Mouse (Mus musculus) erythroblast, embryonic 14.5 days (primary cell): ENCODE measurements around the gene Elavl2. TPM values are rescaled to one million over a fixed set of nuclear protein-coding genes. Genes with fewer than 3 reads are reported as not detected.

Source experiments
- H3K27me3 ChIP-seq: 2 replicates; pipeline ENCODE4 v1.6.1; 2012; ENCODE audit warnings: inconsistent platforms; ENCODE audit not compliant: control insufficient read depth
- H3K36me3 ChIP-seq: 2 replicates; pipeline ENCODE4 v1.6.1; 2012; ENCODE audit warnings: mild to moderate bottlenecking, inconsistent platforms; ENCODE audit not compliant: control insufficient read depth
- H3K4me1 ChIP-seq: 2 replicates; pipeline ENCODE4 v1.6.1; 2012; ENCODE audit warnings: inconsistent platforms; ENCODE audit not compliant: control insufficient read depth
- H3K4me3 ChIP-seq: replicated peaks from 2 replicates; pipeline ENCODE3; 2012; ENCODE audit warnings: moderate library complexity, mild to moderate bottlenecking, inconsistent platforms
- H3K9me3 ChIP-seq: 2 replicates; pipeline ENCODE4 v1.6.1; 2012; ENCODE audit warnings: low read length, inconsistent platforms, mixed read lengths; ENCODE audit not compliant: control insufficient read depth
- GATA1 ChIP-seq: IDR thresholded peaks from 2 replicates; pipeline ENCODE4 v1.6.1; 2012; ENCODE audit warnings: low read length, inconsistent platforms, mixed read lengths
- TAL1 ChIP-seq: IDR thresholded peaks from 3 replicates; pipeline ENCODE4 v1.6.1; 2012; ENCODE audit warnings: low read length, inconsistent platforms, mixed read lengths
- polyA plus RNA-seq: library from polyadenylated mRNA; stranded (reverse); fragments of >175 nt; gene quantifications from 2 replicates; pipeline ENCODE4 v1.2.3, GENCODE M21; 2012

The Elavl2 gene
- polyA plus RNA-seq, 1 experiment: not detected

DNA sequence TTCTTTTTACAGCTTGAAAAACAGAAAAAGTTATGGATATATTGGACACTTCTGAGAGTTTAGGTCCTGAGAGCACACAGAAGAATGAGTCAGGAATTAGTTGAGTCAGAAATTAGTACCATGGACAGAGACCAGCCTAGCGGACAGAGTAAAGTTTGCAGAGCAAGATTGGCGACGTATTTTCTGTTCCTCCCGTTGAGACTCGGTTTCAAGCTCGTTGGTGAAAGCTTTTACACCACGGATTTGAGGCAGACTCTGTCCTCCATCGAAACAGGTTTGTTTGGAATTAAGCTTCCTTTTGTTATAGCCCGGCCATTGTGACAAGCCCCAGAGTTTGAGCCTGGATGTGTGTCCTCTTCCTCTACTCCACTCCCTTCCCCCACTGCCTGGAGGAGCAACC, 21.0 kb downstream of the Elavl2 start:
- no peaks in the 10 kb centered on the region for H3K9me3 ChIP-seq
- TF ChIP-seq TAL1 (no peak), GATA1 (no peak)

DNA sequence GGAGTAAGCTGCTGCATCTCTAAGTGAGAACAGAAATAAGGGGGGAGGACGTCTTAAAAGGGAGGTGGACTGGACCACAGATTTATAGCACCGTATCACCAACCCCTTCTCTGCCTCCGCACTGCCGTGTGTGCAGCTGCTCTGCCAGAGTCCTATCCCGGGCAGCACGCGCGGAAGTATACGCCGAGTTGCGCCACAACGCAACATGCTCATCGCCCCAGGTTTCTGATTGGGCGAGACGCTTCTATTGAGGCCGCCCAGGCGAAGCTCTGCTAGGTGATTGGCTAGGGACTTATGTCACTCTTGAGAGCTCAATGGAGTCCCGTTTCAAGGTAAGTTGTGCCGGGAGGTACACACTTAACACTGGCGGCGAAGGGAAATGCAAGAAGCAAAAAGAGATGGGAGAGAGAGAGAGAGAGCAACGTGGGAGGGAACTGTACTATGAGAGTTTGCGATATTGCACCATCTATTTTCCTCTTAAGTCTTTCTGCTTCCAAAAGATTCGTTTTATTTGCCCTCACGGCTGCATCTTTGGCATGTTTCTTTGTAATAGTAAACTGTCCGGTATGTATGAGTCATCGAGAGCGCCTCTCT, 24.2 kb downstream of the Elavl2 start:
- TF ChIP-seq TAL1 (no peak), GATA1 (no peak)

More for the DNA sequence above, 21.0 kb downstream of the Elavl2 start:
- Histone ChIP-seq H3K4me3 (no peak overlapping the region), H3K36me3 (no peaks in the 10 kb centered on the region), H3K27me3 (peaks cover 45% of the 10 kb centered on the region), H3K4me1 (peaks cover 2% of the 10 kb centered on the region)

DNA sequence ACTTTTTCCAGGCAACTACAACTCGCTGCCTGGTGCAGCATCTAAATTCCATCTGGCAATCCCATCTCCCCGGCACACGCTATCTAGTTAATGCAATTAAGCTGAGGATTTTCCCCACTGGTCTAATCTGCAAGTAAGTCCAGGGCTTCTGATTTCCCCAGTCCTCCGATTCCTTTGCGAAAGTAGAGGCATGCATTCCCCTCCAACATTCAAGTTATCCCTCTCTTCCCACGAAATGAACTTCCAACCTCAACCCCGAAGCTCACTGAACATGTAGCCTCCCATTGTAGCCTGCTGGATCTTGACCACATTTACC, 25.3 kb downstream of the Elavl2 start:
- H3K27me3 ChIP-seq: peaks cover 73% of the 10 kb centered on the region
- H3K9me3 ChIP-seq: no peaks in the 10 kb centered on the region; the same call in 1 of the 2 replicates
- H3K4me3 ChIP-seq: no peak overlapping the region
- H3K36me3 ChIP-seq: no peaks in the 10 kb centered on the region
- TF ChIP-seq TAL1 (no peak), GATA1 (no peak)
- H3K4me1 ChIP-seq: peaks cover 6% of the 10 kb centered on the region

More for the DNA sequence above, 24.2 kb downstream of the Elavl2 start:
- no peaks in the 10 kb centered on the region; the same call in 1 of the 2 replicates for H3K9me3 ChIP-seq
- peak overlapping the region; percentile 35 for H3K4me3 ChIP-seq
- peaks cover 4% of the 10 kb centered on the region for H3K4me1 ChIP-seq
- peaks cover 72% of the 10 kb centered on the region for H3K27me3 ChIP-seq
- H3K36me3 ChIP-seq: no peaks in the 10 kb centered on the region

DNA sequence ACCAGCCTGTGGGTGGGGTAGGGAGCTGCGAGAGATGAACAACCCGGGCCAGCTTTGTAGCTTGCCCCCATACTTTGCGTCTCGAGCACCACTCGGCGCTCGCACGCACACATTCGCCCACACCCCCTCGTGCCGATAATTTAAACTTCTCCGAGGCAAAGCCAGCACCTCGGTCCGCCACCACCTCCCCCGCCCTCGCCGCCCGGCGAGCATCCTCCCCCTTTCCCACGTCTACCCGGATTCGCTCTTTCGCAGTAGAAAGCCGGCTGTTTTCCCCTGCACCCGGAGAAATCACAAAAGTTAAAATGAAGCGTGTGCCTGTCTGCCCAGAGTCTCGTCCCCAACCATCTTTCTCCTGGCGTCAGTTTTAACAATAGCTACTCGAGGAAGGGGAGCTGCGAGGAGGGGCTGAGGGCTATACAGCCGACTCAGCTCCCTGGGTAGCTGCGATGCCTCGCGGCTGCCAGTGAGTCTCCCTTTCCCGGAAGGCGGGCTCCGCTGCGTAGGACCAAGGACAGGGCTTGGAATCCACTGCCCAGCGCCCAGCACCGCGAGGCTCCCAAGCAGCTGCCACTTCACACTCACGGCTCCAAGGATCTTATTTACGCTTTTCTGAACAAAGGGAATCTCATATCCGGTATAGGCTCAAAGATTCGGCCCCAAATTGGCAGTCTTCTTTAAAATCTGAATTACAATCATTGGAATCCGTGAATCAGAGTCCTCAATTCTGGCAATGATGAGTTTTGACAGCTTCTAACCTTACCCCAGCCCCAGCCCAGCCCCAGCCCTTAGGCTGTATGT, 25.8 kb downstream of the Elavl2 start:
- H3K9me3 ChIP-seq: no peaks in the 10 kb centered on the region; the same call in 1 of the 2 replicates
- no peak overlapping the region for H3K4me3 ChIP-seq
- no peak for TF ChIP-seq TAL1
- TF ChIP-seq GATA1: no peak
- peaks cover 6% of the 10 kb centered on the region for H3K4me1 ChIP-seq
- H3K27me3 ChIP-seq: peaks cover 74% of the 10 kb centered on the region
- no peaks in the 10 kb centered on the region for H3K36me3 ChIP-seq

- H3K4me1 ChIP-seq: peaks cover 6% of the 10 kb centered on the region
- H3K36me3 ChIP-seq: no peaks in the 10 kb centered on the region
- no peaks in the 10 kb centered on the region; the same call in 1 of the 2 replicates for H3K9me3 ChIP-seq
- H3K4me3 ChIP-seq: no peak overlapping the region
- peaks cover 71% of the 10 kb centered on the region for H3K27me3 ChIP-seq
- no peak for TF ChIP-seq GATA1
- no peak for TF ChIP-seq TAL1
Observed at GRCm38 (mm10) chr4:91372844-91373243, 27.7 kb downstream of the Elavl2 start.

GRCm38 (mm10) chr4:91371819-91372215, 28.8 kb downstream of the Elavl2 start:
- H3K9me3 ChIP-seq: no peaks in the 10 kb centered on the region; the same call in 1 of the 2 replicates
- TF ChIP-seq TAL1: no peak
- TF ChIP-seq GATA1: no peak
- H3K36me3 ChIP-seq: no peaks in the 10 kb centered on the region
- peaks cover 6% of the 10 kb centered on the region for H3K4me1 ChIP-seq
- H3K4me3 ChIP-seq: no peak overlapping the region
- peaks cover 71% of the 10 kb centered on the region for H3K27me3 ChIP-seq

DNA sequence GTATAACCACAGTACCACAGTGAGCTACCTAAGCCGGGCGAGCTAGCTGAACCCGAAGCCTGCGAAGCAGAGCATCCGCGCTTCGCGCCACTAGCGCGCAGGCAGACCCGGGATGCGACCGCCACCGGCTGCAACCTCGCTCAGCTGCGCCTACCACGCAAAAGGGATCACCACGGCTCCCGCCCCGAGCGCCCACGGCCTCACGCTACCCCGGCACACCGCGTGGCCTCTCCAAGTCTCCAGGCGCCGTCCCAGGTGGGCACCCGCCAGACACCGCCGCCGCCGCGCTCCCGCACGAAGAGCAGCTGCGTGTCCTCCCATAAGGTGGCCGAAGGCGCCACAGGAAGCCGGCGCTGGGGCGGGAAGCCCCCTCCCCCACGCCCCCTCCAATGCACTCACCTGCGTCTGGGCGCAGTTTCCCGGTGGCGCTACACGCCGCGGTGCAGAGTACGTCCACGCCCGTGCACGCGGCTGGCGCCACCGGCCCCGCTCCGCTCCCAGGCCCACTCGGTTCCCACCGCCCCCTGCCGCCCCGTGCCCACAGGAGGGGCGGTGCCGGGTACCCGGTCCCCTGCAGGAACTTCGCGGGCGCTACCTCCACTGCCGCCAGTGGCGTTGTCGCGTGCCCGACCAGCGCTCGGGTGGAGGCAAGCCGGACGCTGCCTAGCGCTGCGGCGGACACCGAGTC, 29.3 kb downstream of the Elavl2 start:
- Histone ChIP-seq H3K9me3 (no peaks in the 10 kb centered on the region; the same call in 1 of the 2 replicates), H3K4me3 (peak overlapping the region; percentile 22), H3K4me1 (peaks cover 5% of the 10 kb centered on the region), H3K36me3 (no peaks in the 10 kb centered on the region), H3K27me3 (peaks cover 65% of the 10 kb centered on the region)
- TF ChIP-seq GATA1 (no peak), TAL1 (no peak)

- H3K9me3 ChIP-seq: no peaks in the 10 kb centered on the region
- peaks cover 5% of the 10 kb centered on the region for H3K27me3 ChIP-seq
- no peaks in the 10 kb centered on the region for H3K4me1 ChIP-seq
- no peak overlapping the region for H3K4me3 ChIP-seq
- no peaks in the 10 kb centered on the region for H3K36me3 ChIP-seq
- TF ChIP-seq TAL1: no peak
- no peak for TF ChIP-seq GATA1
Observed at GRCm38 (mm10) chr4:91365276-91365675, 35.3 kb downstream of the Elavl2 start.

DNA sequence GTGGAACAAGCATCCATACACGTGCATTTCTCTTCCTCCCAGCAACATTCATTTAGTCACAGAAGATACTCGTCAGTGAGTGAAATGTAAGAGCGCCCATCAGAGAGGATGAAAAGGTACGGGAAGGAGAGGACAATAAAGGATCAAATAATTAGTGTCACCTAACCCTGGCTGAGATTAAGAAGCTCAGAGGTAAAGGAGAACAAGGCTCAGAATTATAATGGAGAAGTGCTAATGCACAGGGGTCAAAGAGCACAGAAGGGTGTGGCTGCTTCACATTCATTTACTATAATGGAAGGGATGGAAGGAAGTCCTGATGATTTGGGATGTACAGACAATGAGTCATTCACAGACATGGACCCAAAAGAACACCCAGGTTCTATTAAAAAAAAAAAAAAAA, 36.6 kb downstream of the Elavl2 start:
- H3K36me3 ChIP-seq: no peaks in the 10 kb centered on the region
- H3K4me1 ChIP-seq: no peaks in the 10 kb centered on the region
- H3K4me3 ChIP-seq: no peak overlapping the region
- no peaks in the 10 kb centered on the region for H3K9me3 ChIP-seq
- no peak for TF ChIP-seq TAL1
- no peak for TF ChIP-seq GATA1
- no peaks in the 10 kb centered on the region for H3K27me3 ChIP-seq
